Mouse (Mus musculus) megakaryocyte-erythroid progenitor cell, adult 5 weeks (primary cell): ENCODE measurements around the gene Cbx7. TPM values are rescaled to one million over a fixed set of nuclear protein-coding genes. Genes with fewer than 3 reads are reported as not detected.

Experiments used
- polyA plus RNA-seq: library from polyadenylated mRNA; stranded (reverse); fragments of >175 nt; gene quantifications from 2 replicates; pipeline ENCODE4 v1.2.3, GENCODE M21; 2012

The Cbx7 gene
- 12.5 and 16.8 TPM in 2 replicates for polyA plus RNA-seq

GRCm38 (mm10) chr15:79970940-79971339, at the start of gene Cbx7:
Gene Cbx7, minus strand, starts transcription at chr15:79971119.

GRCm38 (mm10) chr15:80014321-80015210, 43.6 kb upstream of the Cbx7 start, which contains the start of gene Pdgfb:
Gene Pdgfb, minus strand, starts transcription at chr15:80014977.

GRCm38 (mm10) chr15:79891436-79892212, 79.3 kb downstream of the Cbx7 start, which contains the start of gene Apobec3:
Gene Apobec3, plus strand, starts transcription at chr15:79891659.

Other genes starting within 250 kb of the Cbx7 start
- 376 and 440 TPM in 2 replicates for gene Sun2, start 228.6 kb downstream of the Cbx7 start, polyA plus RNA-seq
- gene Dnal4, start 193.3 kb downstream of the Cbx7 start, polyA plus RNA-seq, result 37.5 and 46.8 TPM in 2 replicates
- 1.1 and 1.4 TPM in 2 replicates for gene Nptxr, start 166.4 kb downstream of the Cbx7 start, polyA plus RNA-seq
- 0.50 and 0.81 TPM in 2 replicates for gene Npcd, start 136.9 kb downstream of the Cbx7 start, polyA plus RNA-seq
- gene Cbx6, start 136.4 kb downstream of the Cbx7 start, polyA plus RNA-seq, result 50.6 and 54.9 TPM in 2 replicates
- 13.1 and 15.8 TPM in 2 replicates for gene Apobec3, start 79.5 kb downstream of the Cbx7 start, polyA plus RNA-seq
- 4.8 and 5.2 TPM in 2 replicates for gene Pdgfb, start 43.9 kb upstream of the Cbx7 start, polyA plus RNA-seq
- 5.2 and 7.4 TPM in 2 replicates for gene Syngr1, start 120.2 kb upstream of the Cbx7 start, polyA plus RNA-seq
- gene Rpl3, start 120.7 kb upstream of the Cbx7 start, polyA plus RNA-seq, result 372 and 410 TPM in 2 replicates
- gene Tab1, start 162.0 kb upstream of the Cbx7 start, polyA plus RNA-seq, result 14.6 and 16.3 TPM in 2 replicates
- gene Mgat3, start 202.6 kb upstream of the Cbx7 start, polyA plus RNA-seq, result not detected in 2 replicates